Mouse (Mus musculus) gastrocnemius, adult 2 months (tissue): Measurements from ENCODE around the gene Gnao1. TPM values are rescaled to one million over a fixed set of nuclear protein-coding genes. Genes with fewer than 3 reads are reported as not detected.

Experiments
- DNase-seq: peaks from one replicate; pipeline ENCODE4 v3.0.0; 2022
- H3K27ac ChIP-seq: fragments of 200-600 bp; 2 replicates; pipeline ENCODE4 v1.8.1; 2022; ENCODE audit warnings: mild to moderate bottlenecking
- H3K4me3 ChIP-seq: fragments of 200-600 bp; 2 replicates; pipeline ENCODE4 v1.8.1; 2022; ENCODE audit warnings: mild to moderate bottlenecking, moderate library complexity
- CTCF ChIP-seq: fragments of 200-600 bp; IDR thresholded peaks from 2 replicates; pipeline ENCODE4 v1.8.1; 2022; ENCODE audit warnings: antibody characterized with exemption, mild to moderate bottlenecking, moderate library complexity
- intact Hi-C: fragments of 180-260 bp; cut with DNase I; formaldehyde crosslinking; loops from one replicate; pipeline ENCODE4 v1.15.1; 2025
- total RNA-seq, 2 experiments: library from RNA; stranded (reverse); gene quantifications; 2 replicates each; pipeline ENCODE4 v1.2.3; 2021

Gnao1 gene
- total RNA-seq, 2 experiments from 2014 or later = 7.5 to 7.7 TPM

DNA sequence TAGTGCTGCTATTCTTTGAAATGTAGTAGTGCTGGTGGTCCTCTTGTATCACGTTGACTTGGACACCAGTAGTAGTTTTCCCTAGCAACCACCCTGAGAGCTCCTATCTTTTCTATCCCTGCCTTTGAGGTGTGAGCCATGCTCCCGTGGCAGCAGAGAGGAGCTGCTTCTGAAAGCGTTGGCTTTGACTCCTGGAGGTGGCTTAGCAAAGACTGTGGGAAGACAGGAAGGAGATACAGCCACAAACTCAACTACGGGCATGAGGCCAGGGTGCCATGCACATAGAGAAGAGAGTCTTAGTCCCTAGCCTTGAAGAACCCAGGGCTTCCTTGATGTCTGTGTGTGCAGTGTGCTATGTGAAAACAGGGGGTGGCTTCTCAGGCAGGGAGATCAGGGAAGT, 10.2 kb downstream of the Gnao1 start:
- intact Hi-C loops = no loop called here
- H3K27ac ChIP-seq = no peak overlapping the region

DNA sequence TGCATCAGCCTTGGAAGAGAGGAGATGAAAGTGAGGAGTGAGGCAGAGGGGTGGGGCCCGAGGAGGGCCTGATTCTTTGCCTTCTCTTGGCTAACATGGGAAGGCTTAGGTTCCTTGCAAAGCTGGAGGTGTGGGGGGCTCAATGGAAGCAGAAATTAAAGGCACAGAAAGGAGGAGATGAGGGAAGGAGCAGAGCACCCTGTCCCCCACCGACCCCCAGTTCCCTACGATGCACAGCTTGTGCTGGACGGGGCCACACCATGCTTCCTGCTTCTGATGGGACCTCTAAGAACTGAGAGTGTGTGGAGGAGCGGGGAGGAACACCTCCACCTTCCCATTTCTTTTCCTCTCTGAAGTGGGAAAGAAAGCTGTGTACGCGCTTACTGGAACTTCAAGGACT, 11.6 kb downstream of the Gnao1 start:
- no peak for TF ChIP-seq CTCF
- no peak overlapping the region for H3K27ac ChIP-seq
- no peak for DNase-seq
- intact Hi-C loops = no loop called here
- no peak overlapping the region for H3K4me3 ChIP-seq

More for the DNA sequence above, 10.2 kb downstream of the Gnao1 start:
- no peak for TF ChIP-seq CTCF
- no peak overlapping the region for H3K4me3 ChIP-seq
- no peak for DNase-seq

GRCm38 (mm10) chr8:93825317-93825716, 15.6 kb downstream of the Gnao1 start:
- no peak for TF ChIP-seq CTCF
- Histone ChIP-seq H3K27ac (no peak overlapping the region), H3K4me3 (no peak overlapping the region)
- intact Hi-C loops = no loop called here
- no peak for DNase-seq

DNA sequence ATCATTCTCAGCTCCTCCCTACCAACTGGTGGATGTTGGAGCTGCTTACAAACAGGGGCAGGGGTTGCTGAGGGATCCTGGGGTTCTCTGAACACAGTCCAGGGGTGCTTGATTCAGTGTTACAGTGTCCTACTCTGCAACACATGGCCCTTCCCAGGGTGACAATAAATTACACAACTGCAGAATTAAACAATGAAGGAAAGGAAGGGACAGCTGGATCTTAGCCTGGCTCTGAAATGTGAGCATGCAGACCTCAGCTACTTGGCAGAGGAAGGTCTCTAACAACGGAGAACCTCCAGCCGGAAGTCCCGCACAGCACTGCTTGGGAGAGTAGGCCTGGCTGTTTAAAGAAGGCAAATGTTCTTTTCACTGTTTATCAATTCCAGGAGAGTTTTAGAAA, 20.9 kb downstream of the Gnao1 start:
- H3K4me3 ChIP-seq = no peak overlapping the region
- peak overlapping the region; percentile 24 for H3K27ac ChIP-seq
- no peak for TF ChIP-seq CTCF
- DNase-seq = no peak
- intact Hi-C loops = no loop called here

DNA sequence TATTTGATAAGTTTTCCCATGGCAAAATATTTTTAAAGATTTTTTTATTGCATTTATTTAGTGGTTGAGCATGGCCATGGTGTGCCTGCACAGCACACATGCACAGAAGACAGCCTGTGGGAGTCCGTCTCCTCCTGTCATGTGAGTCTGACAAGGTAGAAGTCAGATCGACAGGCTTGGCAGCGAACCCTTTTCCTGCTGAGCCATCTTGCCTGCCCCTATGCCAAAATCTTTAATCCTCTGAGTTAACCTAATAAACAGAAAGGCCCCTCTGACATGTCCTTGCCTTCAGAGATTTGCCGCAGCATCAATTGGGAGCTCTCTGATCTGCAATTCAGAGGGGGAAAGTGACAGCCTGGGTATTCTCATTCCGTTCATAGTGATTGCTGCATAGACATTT, 26.0 kb downstream of the Gnao1 start:
- intact Hi-C loops = no loop called here
- H3K27ac ChIP-seq = no peak overlapping the region
- DNase-seq = no peak
- TF ChIP-seq CTCF = no peak
- H3K4me3 ChIP-seq = no peak overlapping the region

DNA sequence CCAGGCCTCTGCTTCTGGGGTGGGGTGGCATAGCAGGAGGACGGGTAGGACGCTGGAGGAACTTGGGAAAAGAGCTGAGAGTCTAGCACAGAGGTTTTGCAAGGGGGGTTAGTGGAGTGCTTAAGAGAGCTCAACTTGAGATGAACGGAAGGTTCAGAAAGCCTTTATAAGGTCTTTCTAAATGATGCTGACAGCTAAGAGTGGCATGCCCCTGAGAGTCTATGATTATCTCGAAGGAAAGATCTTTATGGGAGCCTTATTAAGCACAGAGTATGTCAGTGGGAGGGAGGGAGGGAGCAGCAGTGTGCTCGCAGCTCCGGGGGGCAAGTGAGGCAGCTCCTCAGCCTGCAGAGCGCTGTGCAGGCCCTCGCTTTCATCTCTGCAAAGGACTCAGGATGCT, 29.3 kb downstream of the Gnao1 start:
- TF ChIP-seq CTCF = no peak
- Histone ChIP-seq H3K27ac (no peak overlapping the region), H3K4me3 (no peak overlapping the region)
- intact Hi-C loops = no loop called here
- DNase-seq = no peak

DNA sequence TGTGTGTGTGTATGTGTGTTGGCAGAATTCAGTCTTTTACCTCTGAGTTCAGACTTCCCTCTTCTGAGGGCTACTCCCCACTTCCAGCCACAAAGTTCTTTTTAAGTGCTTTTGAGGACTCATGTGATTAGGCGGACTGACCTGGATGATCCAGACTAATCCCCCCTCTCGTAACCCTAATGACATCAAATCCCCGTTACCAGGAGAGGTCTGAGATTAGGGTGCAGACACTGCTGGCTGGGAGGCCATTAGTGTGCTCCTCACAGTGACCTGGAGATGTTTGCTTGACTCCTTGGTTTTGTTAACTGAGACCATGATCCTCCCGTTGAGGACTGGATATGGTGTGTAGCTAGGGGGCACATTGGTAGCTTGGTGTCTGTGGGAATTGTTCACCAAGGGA, 30.7 kb downstream of the Gnao1 start:
- Histone ChIP-seq H3K4me3 (no peak overlapping the region), H3K27ac (no peak overlapping the region)
- DNase-seq = no peak
- no peak for TF ChIP-seq CTCF
- intact Hi-C loops = no loop called here

DNA sequence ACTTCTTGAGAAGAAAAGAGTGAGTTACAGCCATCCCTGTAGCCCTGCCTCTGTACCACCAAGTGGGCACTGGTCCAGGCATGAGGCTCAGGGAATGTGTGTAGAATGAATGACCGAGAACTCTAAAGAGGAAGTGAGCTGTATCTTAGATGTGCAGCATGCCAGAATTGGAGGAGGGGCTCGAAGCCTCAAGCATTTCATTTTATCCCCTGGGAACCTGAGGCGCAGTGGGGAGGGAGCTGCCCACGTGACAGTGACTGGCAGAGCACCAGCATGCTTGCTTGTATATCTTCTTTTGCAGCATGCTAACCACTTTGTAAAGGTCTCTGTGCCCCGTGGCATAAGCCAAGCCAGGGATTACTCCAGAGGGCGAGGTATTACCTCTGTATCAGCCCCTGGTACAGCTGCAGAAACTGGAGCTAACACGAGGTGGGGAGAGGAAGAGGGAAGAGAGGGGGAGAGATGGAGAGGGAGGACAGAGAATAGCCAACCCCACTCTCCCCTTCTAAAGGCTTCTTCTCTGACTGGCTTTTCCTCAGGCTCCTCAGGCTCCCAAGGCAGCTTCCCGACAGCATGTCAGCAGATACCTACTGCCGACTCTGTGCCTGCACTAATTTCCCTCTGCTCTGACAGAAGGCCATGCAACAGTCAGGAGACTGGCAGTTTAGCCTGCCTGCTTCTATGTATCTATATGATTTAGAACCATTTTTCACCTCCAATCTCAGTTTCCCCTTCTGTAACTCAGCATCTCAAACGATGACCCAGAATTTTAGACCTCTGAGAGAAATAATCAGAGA, 31.4 kb downstream of the Gnao1 start:
- peak; percentile 54 for DNase-seq
- Histone ChIP-seq H3K27ac (0 out of 2 replicates have a peak overlapping the region, but pooled peaks have one; percentile 6), H3K4me3 (no peak overlapping the region; the same call in 1 of the 2 replicates)
- no peak for TF ChIP-seq CTCF
- intact Hi-C loops = no loop called here

- no peak for TF ChIP-seq CTCF
- intact Hi-C loops = no loop called here
- no peak overlapping the region for H3K4me3 ChIP-seq
- no peak overlapping the region for H3K27ac ChIP-seq
- no peak for DNase-seq
These were observed 32.8 kb downstream of the Gnao1 start for GRCm38 (mm10) chr8:93842574-93842973.

DNA sequence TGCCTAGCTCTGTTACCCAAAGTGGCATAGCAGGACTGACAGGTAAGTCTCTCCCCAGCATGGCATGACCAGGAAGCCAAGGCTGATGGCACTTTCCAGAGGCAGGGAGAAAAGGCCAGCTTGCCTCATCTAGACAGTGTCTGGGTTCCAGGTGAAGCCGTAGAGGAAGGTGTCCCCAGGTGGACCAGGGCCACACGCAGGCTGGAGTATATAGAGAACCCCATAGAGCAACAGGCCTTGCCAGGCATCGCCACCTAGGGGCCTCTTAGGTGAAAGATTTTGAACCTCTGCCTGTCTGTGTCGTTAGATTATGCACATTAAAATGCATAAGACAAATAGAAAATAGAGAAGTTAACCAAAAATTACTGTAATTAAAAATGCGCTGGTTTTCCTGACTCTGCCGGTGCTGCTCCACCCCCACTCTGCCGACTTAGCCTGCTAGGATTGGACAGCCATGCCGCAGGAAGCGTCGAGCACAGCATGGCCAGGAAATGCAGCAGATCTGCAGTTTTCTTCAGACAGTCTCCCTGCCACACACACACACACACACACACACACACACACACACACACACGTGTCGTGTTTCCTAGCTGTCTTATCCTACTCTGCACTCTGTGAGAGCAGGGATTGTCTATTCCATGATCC, 34.2 kb downstream of the Gnao1 start:
- no peak for DNase-seq
- peak; percentile 47 for TF ChIP-seq CTCF
- Histone ChIP-seq H3K27ac (no peak overlapping the region), H3K4me3 (no peak overlapping the region)
- intact Hi-C loops = no loop called here

DNA sequence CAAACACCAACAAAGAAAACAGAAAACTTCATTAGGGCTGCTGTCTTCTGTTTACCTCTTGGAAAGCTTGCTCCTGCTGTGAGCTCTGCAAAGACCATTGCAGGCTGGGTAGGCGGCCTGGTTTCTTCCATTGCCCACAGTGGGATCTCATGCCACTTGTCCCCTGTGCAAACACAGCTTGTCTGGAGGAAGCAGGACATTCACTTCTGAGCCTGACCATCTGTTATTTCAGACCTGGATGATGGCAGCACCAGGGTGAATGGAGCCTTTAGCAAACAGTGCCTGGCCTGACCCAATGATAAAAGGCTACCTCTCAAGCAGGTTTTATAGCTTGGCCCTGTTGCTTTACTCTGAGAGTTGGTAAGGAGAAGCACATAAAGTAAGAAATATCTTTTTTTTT, 35.4 kb downstream of the Gnao1 start:
- TF ChIP-seq CTCF = no peak
- no peak for DNase-seq
- H3K27ac ChIP-seq = no peak overlapping the region
- H3K4me3 ChIP-seq = no peak overlapping the region
- intact Hi-C loops = no loop called here

DNA sequence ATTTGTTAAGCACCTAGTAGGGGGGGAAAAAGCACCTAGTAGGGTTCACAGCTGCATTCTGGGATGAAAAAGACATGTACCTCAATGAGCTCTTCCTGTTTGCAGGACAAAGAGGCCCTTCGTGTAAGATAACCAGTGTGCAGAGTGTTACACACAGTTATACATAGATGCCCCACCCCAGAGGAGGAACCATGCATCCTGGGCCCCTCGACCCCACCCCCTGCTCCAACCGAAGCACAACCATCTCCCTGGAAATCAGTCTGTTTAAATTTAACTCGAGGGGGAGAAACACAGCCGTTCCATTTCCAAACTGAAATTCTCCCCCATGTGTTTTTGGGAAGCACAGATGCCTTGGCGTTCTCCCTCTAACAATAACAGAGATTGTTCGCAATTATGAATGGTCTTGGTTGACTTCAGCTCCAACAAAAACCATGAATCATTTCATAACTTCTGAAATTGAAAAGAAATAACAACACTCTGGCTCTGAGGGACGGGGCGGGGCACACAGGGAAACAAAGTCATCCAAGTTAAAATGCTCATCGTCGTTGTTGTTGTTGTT, 42.4 kb downstream of the Gnao1 start:
- no peak for DNase-seq
- Histone ChIP-seq H3K4me3 (no peak overlapping the region), H3K27ac (no peak overlapping the region)
- no peak for TF ChIP-seq CTCF
- intact Hi-C loops = no loop called here

GRCm38 (mm10) chr8:93852851-93853461, 43.2 kb downstream of the Gnao1 start:
- TF ChIP-seq CTCF = no peak
- intact Hi-C loops = no loop called here
- no peak for DNase-seq
- Histone ChIP-seq H3K4me3 (no peak overlapping the region), H3K27ac (no peak overlapping the region; the same call in 1 of the 2 replicates)
